Mouse (Mus musculus): ENCODE results near the gene Pip4k2b. TPM values are rescaled to one million over a fixed set of nuclear protein-coding genes. Genes with fewer than 3 reads are reported as not detected.
"Not testable (repeated sequence)": the region's sequence is repeated elsewhere in the genome, so short reads cannot be mapped to it uniquely, and the experiment has no call there.

Pip4k2b gene
- total RNA-seq, 1 experiment from 2014 or later = 24.8 TPM

DNA sequence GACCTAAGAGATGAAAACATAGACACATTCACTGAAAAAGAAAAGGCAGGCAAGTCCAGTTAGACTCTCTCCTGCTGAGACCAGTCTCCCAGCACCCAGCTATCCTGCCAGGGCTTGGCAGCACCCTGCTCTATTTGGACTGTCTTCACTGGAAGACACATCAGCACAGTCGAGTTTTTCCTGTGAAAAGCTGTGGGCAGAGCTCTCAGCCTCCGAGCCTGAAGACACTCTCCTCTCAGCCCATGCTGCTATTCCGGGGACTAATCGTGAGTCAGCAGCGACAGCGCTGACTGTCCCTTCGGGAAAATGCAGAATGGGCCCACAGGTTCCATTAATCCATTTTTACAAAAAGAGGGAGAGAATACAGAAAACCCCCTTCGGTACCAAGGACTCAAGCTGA is 8.8 kb upstream of the Pip4k2b start:
- no peak for DNase-seq

DNA sequence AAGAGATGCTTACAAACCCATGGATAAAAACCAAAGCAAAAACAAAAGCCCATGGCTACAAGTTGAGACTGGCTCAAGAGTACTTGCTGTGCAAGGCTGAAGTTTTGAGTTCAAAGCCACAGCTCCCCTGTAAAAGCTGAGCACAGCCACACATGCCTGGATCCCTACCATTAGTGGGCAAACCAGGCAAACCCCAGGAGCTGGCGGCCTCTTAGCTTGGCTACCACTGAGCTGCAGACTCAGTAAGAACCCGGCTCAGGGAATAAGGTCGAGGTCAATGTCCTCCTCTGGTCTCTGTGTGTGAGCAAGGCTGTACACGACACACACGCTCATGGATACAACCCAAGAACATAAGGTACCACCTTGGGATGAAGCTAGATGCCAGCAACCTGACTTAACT is 4.0 kb upstream of the Pip4k2b start:
- DNase-seq = peak; percentile 52

DNA sequence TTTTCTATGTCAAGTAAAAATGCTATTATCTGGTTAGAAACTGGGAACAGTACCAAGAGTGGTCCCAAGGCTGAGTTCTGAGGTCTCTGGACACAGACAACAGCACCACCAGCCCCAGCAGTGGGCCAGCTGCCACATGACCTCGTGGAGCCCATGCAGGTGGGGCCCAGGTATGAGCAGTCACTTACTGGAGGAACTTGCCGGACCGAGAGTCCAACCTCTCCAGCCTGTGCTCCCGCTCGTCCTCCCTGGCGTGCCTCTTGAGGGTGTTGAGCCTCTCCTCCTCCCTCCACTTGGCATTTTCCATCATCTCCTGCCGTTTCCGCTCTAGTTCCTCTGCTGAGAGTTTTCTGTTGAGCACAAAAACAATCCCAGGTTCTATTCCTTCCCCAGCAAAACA is 3.3 kb upstream of the Pip4k2b start:
- peak; percentile 28 for DNase-seq

DNA sequence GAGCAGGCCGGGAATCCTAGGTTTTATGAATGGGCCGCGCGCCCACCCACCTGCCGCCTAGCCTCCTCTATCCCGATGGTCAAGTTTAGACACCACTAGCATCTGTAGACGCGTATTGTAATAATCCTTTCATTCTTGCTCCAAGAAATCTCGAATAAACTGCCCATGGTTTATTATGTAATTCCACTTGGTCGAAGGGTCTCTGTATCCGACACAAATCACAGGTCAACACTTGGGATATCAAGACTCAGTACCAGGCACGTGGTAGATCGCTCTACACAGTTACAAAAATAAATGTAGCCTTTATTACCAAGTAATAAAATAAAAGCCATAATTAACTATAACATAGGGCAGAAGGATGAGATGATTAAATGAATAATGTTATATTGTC is 822 bp upstream of the Pip4k2b start:
- DNase-seq = no peak

DNA sequence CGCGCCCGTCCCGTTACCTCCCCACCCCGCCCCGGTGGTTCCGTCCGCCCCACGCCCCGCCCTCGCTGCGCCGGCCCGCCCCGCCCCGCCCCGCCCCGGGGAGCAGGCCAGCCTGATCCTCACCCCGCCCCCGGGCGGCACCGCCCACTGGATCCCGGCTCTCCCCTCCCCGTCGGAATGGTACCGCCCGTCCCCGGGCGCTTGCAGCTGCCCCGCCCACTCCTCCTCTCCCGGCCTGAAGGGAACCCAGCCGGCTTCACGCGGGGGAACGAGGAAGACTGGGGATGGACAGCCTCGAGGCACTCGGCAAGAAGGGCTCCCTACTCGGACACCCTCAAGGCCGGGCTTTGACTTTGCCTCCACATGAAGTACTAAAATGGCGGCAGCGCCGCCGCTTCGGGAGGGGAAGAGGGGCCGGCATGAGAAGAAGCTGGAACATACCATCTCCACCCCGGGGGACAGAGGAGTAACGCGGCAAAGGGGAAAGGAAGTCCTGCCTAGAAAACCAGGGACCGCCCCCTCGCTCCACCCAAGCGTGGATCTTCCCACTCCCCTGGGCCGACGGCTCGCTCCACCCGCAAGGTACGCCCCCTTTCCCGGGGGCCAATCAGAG is 320 bp upstream of the Pip4k2b start:
- peak; percentile 99 for DNase-seq

DNA sequence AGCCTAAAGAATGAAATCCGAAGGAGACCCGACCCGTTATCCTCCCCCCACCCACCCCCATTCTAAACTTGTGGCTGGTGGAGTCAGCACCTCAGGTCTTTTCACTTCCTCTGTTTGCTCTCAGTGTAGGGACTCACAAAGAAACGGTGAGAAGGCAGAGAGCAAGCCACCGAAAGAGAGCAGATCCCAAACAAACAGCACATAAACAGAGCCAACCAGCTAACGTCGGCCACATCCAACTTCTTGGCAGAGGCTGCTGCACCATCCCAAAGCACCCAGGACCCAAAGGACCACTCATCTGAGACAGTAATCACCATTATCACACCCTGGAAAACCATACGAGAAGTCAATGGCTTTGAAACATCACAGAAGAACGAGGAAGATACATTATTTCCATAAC is 1.1 kb downstream of the Pip4k2b start:
- DNase-seq = no peak

DNA sequence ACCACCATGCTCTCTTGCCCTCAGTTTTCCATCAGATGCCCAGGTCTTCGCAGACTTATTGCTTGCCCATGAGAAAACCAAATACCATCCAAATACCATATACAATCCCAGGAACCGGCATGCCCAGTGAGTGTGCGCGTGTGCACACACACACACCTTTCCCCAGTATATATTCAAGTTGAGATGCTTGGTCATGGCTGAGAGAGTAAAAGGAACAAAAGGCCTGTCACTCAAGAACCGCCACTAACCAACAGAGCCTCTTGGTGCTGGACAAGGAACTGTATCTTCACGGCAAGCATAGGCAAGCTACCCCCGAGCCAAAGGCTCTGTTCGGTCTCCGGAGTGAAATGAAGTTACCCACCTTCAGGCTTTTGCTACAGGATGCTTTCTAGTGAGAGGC is 1.9 kb downstream of the Pip4k2b start:
- no peak for DNase-seq

DNA sequence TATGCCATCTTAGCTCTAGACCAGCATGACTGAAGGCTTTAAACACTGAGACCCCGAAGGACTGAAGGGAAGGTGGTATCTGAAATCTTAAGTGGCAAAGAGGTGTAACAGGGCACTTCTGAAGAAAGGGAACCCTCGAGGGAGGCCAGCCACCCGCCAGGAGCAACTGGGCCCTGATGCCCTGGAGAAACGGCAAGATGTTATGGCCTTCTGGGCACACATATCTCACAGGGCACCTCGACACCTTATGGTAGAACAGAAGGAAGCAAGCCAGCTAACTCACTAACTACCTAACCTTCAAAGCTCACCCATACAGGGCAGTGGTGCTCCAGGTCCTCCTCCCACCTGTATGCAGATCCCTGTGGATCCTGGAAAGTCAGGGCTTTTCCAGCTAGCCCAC is 2.3 kb downstream of the Pip4k2b start:
- DNase-seq = no peak

DNA sequence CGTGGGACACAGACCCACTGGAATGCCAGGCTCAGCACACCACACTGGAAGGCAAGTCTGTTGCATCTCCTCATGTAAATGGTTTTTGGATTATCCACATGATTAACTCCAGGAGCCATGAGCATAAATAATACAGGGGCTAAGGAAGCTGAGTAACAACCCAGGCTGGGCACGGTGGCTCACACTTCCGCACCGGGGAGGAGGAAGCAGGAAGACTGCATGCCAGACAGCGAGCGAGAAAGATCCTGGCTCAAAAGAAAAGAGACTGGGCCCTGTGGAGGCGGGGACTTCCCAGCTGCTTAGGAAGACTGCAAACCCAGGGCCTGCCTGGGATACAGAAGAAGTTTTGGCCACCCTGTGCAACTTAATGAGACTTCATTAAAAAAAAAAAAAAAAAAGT is 4.3 kb downstream of the Pip4k2b start:
- DNase-seq = peak; percentile 64

DNA sequence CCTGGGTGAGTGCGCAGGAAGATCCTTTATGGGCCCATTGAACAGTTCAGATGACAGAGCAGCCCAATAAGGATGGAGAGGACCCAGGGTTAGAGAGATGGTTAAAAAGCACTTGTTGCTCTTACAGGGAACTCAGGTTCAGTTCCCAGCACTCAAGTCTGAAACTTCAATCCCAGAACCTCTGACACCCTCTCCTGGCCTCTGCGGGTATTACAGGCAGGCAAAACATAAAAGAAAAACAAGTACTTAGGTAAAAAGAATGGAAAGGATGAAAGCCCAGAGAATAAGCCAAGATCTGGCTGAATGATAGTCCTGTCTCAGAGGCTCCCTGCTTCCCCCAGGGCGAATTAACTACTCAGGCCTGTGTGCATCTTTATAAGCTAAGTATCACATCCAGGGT is 5.3 kb downstream of the Pip4k2b start:
- no peak for DNase-seq

DNA sequence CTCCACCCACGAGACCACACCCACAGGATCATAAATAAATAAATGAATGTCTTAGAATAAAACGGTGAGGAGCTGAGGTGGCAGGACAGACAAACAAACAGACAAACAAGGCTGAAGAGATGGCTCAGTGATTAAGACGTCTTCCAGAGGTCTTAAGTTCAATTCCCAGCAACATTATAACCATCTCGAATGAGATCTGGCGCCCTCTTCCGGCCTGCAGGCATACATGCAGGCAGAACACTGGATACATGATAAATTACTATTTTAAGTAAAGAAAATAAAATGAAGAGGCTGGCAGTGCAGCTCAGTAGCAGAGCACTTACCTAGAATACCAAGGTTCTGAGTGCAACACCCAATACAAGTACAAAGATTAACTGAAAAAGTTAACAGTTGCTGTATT is 5.8 kb downstream of the Pip4k2b start:
- no peak for DNase-seq

DNA sequence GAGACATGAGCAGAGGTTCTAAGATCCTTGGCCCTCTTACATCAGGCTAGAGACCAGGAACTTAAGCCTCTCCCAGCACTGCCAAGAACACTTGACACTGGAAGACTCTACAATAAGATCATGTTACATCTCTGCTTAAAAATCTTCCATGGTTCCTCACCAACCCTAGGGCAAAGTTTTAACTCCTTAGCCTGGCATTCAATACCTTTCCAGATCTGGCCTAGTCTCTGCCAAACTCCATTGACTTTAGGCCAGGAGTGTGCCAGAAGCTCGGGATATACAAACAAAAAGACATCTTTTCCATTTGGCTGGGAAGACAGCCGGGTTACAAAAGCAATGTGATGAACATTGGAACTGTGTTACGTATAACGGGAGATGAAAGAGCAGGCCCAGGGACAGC is 6.9 kb downstream of the Pip4k2b start:
- DNase-seq = no peak

DNA sequence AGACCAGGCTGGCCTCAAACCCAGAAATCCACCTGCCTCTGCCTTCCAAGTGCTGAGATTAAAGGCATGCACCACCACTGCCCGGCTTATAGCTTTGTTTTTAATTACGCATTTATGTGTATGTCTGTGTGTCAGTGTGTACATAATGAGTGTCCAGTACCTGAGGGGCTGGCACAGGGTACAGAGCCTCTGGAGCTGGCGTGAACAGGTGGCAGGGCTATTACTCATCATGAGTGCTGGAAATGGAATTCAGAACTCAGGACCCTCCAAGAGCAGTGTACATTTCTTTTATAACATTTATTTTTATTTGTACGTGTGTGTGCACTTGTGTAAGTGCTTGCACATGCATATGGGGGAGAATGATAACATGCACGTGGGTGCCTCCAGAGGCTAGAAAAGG is 7.9 kb downstream of the Pip4k2b start:
- DNase-seq = no peak

DNA sequence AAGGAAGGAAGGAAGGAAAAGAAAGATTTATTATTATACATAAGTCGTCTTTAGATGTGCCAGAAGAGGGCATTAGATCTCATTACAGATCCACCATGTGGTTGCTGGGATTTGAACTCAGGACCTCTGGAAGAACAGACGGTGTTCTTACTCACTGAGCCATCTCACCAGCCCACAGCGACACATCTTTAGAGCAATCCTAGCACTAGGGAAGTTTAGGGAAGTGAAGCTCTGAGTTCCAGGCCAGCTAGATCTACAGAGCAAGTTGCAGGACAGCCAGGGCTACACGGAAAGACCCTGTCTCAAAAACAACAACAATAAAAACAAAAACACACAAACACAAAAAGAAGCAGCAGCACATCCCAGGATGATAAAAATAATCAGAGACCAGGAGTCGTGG is 9.7 kb downstream of the Pip4k2b start:
- not testable (repeated sequence) for DNase-seq

DNA sequence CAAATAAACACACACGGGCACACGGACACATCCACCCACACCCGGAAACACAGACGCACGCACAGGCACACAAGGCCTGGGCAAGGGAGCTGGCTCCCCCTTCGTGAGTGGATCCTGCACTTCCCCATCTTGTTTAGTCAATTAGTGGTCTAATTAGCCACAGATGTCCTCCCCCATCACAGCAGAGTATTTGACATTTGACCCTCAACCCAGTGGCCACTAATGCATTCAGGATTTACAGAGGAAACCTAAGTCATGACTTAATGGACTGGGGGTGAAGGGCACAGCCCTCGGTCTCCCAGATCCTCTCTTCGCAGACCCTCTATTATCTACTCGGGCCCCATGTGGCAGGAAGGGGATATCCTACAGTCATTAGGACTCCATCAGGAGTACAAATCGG is 10.8 kb downstream of the Pip4k2b start:
- DNase-seq = no peak

DNA sequence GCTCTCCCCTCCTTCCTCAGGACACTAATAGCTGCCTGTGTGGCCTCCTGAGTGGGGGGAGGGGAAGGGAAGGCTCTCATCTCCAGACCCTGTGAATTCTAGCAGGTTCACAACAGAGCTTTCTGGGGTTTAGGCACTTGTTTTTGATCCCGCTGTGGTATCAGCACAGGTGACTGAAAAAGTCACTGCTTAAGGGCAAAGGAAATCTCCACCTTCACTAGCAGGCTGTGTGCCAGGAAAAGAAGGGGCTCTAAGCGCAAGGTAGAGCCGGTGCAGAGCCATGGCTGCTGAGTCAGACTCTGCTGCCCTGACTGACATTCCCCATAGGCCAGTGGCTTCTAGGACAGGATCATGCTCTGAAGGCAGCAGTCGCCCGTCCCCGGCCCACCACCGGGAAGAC is 15.8 kb downstream of the Pip4k2b start:
- no peak for DNase-seq

DNA sequence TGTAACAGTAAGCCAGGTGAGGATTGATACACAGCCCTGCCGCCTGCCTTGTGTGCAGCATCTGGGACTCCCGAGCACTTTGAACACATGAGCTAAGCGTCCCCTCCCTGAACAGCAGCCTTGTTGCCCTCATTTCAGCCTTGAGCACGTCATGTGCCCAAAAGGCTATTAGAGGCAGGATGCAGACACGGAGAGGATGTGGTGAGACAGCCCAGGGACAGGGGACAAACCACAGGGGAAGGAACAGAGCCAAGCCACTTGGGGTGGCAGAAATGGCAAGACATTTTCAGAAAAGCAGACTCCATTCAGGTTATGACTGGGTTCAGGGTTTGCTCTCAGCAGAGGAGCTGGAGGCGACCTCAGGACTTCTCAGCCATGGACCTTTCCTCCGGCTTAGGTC is 16.2 kb downstream of the Pip4k2b start:
- peak; percentile 31 for DNase-seq

DNA sequence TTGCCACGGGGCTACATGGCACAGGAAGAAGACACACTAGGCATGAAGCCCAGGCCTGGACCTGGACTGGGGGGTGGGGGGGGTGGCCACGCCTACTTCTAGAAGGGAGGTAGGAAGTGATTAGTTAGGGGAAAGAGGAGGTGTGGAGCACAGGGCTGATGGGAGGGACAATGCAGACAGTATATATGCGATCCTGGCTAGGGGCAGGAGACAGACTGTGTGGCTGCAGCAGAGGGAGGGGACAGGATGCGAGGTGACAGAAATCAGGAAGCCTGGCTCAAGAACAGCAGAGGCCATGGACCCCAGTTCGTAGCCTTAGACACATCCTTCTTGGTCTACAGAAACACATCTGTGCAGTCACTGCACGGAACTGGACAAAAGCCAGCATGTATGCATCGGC is 20.8 kb downstream of the Pip4k2b start:
- no peak for DNase-seq

DNA sequence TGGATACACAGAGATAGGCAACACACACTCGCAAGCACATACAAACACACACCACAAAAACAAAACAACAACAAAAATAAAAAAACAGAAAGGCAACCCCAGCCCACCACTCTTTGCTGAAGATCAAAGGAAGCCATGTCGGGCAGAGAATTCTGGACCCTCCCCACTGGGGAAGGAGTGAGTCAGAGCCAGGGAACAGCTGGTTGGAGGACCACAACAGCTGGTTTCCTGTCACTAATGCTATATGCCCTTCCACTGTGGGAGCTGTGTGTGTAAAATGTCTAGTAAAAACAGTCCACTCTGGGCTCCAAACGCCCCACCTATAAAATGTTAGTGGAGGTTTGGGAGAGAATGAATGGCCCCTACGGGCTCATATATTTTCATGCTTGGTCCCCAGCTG is 23.2 kb downstream of the Pip4k2b start:
- no peak for DNase-seq

DNA sequence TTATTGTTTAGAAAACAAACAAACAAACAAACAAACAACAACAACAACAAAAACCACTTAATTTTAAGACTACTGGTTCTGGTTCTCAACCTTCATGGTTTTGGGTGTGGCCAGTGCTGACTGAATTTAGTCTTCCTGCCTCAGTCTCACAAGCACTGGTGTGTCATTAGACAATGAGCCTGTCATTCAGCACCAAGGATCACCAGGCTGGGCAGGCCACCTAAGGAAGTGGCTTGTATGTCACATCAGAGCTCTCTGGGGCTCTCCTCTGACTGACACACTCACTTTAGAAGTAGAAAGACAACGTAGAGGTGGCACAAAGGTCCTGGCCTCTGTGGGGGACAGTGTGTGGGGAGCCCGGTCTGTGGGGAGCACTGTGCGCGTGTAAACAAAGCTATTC is 25.5 kb downstream of the Pip4k2b start:
- no peak for DNase-seq

DNA sequence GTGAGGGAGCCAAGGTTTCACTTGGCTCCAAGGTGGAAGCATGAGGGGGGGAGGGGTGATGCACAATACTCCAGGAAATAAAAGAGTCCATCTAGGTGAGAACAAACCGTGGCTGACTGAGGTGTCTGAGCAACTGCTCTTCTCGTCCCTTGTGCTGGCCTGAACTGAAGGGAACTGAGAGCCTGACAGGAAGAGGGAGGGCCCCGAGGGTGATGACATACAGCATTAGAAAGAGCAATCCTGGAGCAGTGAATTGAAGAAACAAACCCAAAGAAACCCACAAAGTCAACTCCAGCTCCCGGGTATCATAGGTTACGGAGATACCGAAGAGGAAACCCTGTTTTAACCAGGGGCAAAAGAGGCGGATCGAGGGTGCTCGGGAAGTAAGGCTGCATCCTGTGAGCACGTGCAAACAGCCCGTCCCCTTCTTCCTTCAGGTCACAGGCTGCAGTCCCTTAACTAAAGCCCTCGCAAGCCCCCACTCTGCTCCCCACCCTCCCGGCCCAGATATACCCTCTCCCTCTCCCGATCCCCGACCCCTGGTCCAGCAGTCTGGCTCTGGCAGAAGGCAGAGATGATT is 26.1 kb downstream of the Pip4k2b start:
- no peak for DNase-seq

DNA sequence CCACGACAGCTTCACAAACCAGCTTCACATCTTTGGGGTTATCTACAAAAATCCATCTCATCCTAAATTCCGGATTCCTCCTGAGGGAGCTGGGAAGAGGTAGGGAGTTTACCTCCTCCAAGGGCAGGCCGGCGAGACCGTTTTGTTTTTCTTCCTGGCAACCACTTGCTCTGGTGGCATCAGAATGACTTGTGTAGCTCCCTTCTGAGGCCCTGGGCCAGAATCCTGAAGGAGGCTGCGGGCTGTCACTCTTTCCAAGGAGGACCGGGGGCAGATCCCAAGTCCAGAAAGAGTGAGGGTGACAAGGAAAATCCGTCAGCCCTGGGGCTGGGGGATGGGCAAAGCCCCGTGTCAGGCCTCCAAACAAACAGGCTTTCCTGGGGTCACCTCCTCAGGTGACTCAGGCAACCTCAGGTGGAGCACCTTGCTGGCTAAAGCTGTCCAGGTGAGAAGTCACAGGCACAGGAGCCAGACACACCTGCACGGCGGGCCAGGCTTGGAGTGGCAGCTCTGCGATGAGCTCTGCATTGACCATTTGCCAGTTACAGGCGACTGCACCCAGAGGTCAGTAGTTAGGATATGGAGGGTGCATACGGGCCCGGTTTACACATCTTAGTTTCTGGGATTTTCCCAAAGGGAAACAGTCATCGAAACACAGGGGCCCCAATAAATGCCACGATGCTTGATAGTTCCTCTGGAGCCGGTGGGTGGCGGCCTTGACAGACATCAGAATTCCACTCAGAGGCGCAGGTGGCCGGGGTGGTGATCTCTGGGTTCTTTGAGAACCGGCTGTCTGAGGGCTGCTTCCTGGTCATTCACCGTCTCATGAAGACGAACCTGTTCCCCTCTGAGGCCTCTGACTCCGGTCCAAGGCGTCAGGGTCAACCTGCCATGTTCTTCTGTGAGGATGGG is 26.9 kb downstream of the Pip4k2b start:
- no peak for DNase-seq

DNA sequence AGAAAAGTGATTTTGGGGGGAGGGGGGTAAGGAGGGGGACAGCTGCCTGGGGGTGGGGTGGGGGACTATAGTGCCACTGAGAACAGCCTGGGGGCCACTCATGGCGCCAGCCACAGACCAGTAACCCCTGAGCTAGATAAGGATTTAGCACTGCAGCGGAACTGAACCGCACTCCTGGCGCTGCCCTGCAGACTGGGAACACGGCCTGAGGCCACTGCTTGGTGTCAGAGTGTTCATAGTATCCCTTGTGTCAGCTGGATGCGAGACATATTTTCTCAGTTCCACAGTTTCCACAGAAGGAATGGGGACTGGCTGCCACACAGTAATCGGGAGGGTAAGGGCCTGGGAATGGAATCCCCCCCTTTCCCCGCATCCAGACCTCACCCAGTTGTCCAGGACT is 28.5 kb downstream of the Pip4k2b start:
- DNase-seq = no peak

Measured in adrenal gland, postnatal 14 days (tissue).